Mouse (Mus musculus) adipocyte (in vitro differentiated cells): Measurements from ENCODE around the gene Gm2564.
"Not testable (repeated sequence)": the region's sequence is repeated elsewhere in the genome, so short reads cannot be mapped to it uniquely, and the experiment has no call there.

ENCODE experiments used
- DNase-seq: peaks from one replicate; pipeline ENCODE4 v3.0.0-alpha.2; 2016; ENCODE audit warnings: low spot score

The Gm2564 gene

DNA sequence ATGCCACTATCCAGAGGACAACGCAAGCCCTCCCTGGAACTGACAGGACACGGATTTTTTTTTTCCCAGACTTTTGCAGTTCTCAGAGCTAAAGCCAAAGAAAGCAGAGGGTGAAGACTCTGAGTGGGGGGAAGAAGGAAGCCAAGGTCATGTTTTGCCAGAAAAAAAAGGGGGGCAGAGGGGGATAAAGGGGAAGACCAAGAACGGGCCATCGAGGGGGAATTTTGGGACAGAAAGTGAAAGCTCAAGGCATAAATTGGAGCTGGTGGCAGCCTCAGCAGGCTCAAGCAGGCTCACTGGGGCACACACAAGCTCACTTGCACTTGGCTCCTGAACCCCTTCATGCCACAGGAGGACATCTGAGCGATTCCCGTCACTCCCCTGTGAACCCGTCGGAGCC is at the start of gene Gm2564:
Gene Gm2564 (plus strand): TSS at position 301 of the 400 bp plus-strand sequence.
- not testable (repeated sequence) for DNase-seq

DNA sequence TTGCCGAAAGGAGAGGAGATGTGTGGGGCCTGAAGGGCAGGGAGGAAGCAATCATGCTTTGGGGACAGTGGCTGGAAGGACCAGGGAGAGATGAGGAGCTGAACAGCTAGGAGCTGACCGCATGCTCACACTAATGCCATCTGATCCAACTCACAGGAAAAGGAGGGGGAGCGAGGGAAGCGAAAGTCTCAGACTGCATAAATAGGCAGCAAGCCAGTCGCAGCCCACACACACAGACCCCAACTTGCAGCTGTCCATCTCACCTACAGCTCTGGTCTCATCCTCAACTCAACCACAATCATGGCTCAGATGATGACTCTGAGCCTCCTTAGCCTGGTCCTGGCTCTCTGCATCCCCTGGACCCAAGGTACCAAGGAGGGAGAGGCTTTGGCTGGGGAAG is 17.6 kb upstream of the Gm2564 start, which contains the start of gene Gm10591:
Gene Gm10591 (plus strand): TSS at position 301 of the 400 bp plus-strand sequence.
- not testable (repeated sequence) for DNase-seq

DNA sequence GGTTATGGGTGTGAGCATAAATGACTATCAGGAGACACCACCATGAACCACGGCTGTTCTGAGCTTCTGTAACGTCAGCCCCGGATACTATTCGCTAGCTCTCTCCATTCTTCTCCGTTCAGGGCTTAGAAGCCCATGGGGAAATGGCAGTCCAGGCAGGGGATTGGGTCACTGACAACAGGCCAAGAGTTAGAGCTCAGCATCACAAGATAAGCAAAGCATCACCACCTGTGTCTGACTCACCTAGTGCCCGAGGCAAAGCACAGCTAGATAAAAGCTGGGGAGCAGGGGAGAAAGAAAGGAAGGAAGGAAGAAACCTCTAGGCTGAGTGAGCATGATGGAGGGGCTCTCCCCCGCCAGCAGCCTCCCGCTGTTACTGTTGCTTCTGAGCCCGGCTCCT is 25.4 kb downstream of the Gm2564 start, which contains the start of gene Ccl27b:
Gene Ccl27b (plus strand): TSS at position 301 of the 400 bp plus-strand sequence.
- not testable (repeated sequence) for DNase-seq

DNA sequence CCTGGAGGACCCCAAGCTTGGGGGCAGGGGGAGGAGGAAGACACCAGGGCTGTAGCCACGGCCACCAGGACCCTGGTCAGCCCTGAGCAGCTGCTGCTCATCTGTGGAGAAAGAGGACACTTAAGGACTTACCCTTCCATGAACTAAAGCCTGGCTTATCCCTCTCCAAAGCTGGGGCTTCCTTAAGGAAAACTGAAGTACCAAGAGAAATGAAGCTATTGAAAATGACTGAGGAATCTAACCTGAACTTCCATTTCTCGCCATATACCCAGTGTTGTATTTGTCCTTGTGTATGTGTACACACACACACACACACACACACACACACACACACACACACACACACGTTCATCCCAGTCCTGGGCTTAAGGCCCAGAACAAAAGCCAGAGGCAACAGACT is 32.3 kb downstream of the Gm2564 start, which contains the start of gene Il11ra2:
Gene Il11ra2 (minus strand): TSS at position 101 of the 400 bp plus-strand sequence.
- not testable (repeated sequence) for DNase-seq

DNA sequence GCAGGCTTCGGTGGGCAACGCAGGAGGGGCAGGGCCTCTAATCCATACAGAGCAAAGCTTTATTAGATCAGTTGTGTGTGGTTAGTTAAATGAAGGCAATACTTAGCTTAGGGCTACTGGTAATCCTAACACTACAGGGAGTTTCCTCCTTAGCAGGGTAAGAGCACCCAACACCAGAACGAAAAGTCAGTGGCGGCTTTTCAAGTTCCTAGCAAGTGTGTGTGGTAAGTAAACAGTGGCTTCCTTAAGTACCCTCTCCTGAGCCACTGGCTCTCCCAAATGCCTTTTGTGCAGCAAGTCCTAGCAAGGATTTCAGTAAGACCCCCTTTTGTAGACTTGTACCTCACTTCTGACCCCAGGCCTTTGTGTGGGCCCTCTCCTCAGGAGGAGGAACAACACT is 45.9 kb downstream of the Gm2564 start:
- DNase-seq: not testable (repeated sequence)

DNA sequence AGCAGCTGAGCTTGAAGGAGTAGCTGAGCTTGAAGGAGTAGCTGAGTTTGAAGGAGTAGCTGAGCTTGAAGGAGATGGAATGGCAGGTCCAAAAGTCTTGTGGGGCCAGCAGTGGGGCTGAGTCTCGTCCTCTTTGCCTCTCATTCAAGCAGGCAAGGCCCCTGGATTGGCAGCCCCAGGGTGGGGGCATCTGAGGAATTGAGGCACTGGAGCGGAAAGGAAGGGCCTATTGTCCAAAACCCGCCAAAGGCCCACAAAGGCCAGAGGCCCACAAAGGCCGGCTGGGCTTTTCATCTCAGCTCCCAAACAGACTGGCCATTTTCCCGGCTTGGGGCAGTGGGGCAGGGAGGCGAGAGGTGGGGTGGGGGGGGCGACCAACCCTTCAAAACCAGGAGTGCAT is 49.8 kb downstream of the Gm2564 start:
- not testable (repeated sequence) for DNase-seq

DNA sequence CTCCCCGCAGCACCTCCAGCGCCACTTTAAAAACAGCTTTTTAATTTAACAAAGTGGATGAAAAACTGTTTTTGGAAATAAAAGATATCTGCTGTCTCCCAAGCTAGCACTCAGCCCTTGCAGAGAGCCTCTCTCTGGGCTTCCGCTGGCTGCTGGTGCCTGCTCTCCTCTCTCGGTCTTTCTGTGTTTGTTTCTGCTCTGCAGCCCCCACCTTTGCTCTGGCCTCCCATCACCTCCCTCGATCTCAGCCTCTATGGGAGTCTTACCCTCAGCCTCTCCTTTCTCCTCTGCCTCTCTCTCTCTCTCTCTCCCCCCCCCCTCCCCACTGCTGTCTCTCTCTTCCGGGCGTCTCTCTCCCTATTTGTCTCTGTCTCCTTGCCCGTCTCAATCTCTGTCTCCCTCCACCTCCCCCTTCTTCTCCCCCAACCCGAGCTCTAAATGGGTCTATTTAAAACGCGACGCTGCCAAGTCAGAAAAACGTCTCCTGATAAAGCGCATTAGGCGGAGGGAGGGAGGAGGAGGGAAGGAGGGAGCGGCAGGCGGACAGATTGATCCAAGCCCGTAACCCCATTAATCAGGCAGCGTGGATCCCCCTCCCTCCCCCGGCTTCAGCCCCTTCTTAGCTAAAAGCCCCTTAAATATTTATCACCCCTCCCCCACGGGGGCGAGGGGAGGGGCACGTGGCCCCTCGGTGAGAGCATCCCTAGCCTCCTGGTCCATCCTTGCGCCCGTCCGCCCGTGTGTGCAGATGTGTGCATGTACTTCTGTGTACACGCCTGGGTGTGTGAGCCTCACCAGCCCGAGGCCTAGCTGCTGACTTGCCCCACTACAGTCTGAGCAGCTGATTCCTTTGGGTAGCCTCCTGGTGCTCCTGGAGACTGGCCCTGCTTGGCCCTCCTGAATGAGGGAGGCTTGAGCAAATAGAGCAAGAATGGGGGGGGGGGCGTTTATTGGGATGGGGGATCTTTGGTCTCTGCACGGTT is 51.1 kb downstream of the Gm2564 start:
- not testable (repeated sequence) for DNase-seq
